Mouse (Mus musculus) CH12.LX (cell line): ENCODE results near the gene Nbea.

ENCODE experiments used
- CHD2 ChIP-seq: IDR thresholded peaks from 2 replicates; pipeline ENCODE4 v1.6.1; 2011; ENCODE audit warnings: low read length, improper control_type of control experiment
- CTCF ChIP-seq, 2 experiments: IDR thresholded peaks in 1 of 2; conservative IDR thresholded peaks in 1 of 2; 2 replicates each; pipeline ENCODE4 v1.5.1; 2011 to 2012; ENCODE audit warnings: low read depth in 2 of 2, low read length in 2 of 2, improper control_type of control experiment in 1 of 2, inconsistent platforms in 1 of 2, mild to moderate bottlenecking in 1 of 2, moderate library complexity in 1 of 2
- EP300 ChIP-seq: IDR thresholded peaks from 2 replicates; pipeline ENCODE4 v1.6.1; 2011; ENCODE audit warnings: low read length, improper control_type of control experiment
- JUN ChIP-seq: IDR thresholded peaks from 2 replicates; pipeline ENCODE4 v1.6.1; 2011; ENCODE audit warnings: low read depth, mild to moderate bottlenecking, low read length, improper control_type of control experiment, moderate library complexity; ENCODE audit not compliant: insufficient read depth
- KAT2A ChIP-seq: IDR thresholded peaks from 2 replicates; pipeline ENCODE4 v1.6.1; 2012; ENCODE audit warnings: low read length, improper control_type of control experiment, inconsistent platforms; ENCODE audit not compliant: insufficient replicate concordance
- MAFK ChIP-seq: IDR thresholded peaks from 2 replicates; pipeline ENCODE4 v1.6.1; 2011; ENCODE audit warnings: low read length, improper control_type of control experiment; ENCODE audit not compliant: insufficient replicate concordance
- MAX ChIP-seq: IDR thresholded peaks from 2 replicates; pipeline ENCODE4 v1.6.1; 2011; ENCODE audit warnings: low read length, improper control_type of control experiment
- MAZ ChIP-seq: IDR thresholded peaks from 2 replicates; pipeline ENCODE4 v1.6.1; 2012; ENCODE audit warnings: low read depth, mild to moderate bottlenecking, inconsistent platforms, low read length, improper control_type of control experiment, moderate library complexity
- NELFE ChIP-seq: IDR thresholded peaks from 2 replicates; pipeline ENCODE4 v1.6.1; 2011; ENCODE audit warnings: low read depth, low read length, improper control_type of control experiment
- POLR2A ChIP-seq: IDR thresholded peaks from 2 replicates; pipeline ENCODE4 v1.6.1; 2011; ENCODE audit warnings: low read depth, mild to moderate bottlenecking, improper control_type of control experiment, low read length
- POLR2AphosphoS2 ChIP-seq: IDR thresholded peaks from 2 replicates; pipeline ENCODE4 v1.6.1; 2011; ENCODE audit warnings: low read depth, low read length, improper control_type of control experiment
- SMC3 ChIP-seq: IDR thresholded peaks from 2 replicates; pipeline ENCODE4 v1.6.1; 2011; ENCODE audit warnings: low read depth, low read length, improper control_type of control experiment
- ZC3H11A ChIP-seq: IDR thresholded peaks from 2 replicates; pipeline ENCODE4 v1.6.1; 2012; ENCODE audit warnings: low read depth, mild to moderate bottlenecking, inconsistent platforms, low read length, improper control_type of control experiment
- ZNF384 ChIP-seq: IDR thresholded peaks from 2 replicates; pipeline ENCODE4 v1.6.1; 2012; ENCODE audit warnings: low read depth, low read length, improper control_type of control experiment, inconsistent platforms

DNA sequence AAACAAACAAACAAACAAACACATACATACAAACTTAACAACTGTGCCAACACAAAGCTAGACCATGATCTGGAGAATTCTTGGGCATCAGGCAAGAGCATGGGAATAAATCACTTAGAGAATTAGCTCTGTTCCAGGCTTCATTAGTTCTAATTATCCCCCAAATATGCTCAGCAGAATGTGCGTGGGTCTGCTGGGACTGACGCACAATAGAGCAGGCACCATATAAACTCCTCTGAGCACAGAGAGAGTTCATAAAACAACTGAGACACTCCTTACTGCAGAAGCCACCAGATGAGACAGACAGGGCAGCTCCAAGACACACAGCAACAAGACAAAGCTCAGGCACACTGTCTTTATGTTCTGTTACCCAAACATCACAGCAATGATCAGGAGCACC lies 414.2 kb downstream of the Nbea start:
- no peak for TF ChIP-seq MAX
- TF ChIP-seq CTCF (conservative IDR thresholded peaks at IDR 0.05 in 1 of 2, IDR thresholded peaks at IDR 0.05 in 1 of 2; ENCODE audit: low read depth in 2 of 2, low read length in 2 of 2): no peak
- no peak for TF ChIP-seq ZC3H11A
- no peak for TF ChIP-seq SMC3
- no peak for TF ChIP-seq MAFK
- TF ChIP-seq CHD2: no peak
- no peak for TF ChIP-seq POLR2A
- TF ChIP-seq EP300: no peak
- TF ChIP-seq POLR2AphosphoS2: no peak
- TF ChIP-seq MAZ: no peak
- TF ChIP-seq KAT2A: no peak
- no peak for TF ChIP-seq NELFE
- no peak for TF ChIP-seq JUN
- TF ChIP-seq ZNF384: no peak
